ENCODE assay signal across 8 mouse cellular contexts in the genomic region with DNA sequence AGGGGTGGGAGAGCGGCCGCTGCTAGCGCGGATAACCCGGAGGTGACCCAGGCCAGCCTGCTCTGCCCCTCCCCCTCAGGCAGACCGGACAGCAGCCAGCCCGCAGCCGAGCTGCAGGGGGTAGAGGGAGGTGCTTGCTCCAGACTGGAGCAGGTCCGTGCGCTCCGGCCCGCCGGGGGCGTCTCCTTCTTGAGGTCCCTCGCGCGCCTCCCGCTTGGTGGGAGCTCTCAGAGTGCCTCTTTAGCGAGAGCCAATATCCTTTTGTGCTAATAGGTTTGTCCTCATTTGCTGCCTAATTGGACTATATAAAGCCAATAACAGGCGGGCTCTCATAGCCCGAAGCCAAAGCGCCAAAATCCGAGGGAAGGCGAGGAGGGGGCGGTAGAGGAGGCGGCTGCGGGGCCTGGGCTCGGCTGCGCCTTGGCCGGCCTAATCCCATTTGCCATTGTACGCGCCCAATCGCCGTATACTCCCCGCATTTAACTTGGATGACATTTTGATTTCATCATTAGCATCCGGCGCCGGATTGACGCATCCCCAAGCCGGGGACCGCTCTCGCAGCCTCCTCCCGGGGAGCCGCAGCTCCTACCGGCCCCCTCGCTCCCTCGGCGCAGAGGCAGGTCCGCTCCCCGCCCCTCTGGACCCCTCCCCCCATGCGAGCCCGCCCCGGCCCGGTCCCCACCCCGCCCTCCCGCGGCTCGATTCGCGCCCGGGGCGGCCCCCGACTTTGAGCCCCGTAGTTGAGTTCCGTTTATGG. TPM values are rescaled to one million over a fixed set of nuclear protein-coding genes. Genes with fewer than 3 reads are reported as not detected.
A peak's percentile ranks its signal among the peaks of the same experiment; 100 is the strongest.
DNase-seq lines count a peak whose midpoint lies in the region; ATAC-seq and TF ChIP-seq lines count a peak whose summit lies in the region.

Hmx3 (plus strand) TSS at position 753 of the 757 bp plus-strand sequence.

- peak within 1 kb of the TSS; percentile 69 for H3K4me2 ChIP-seq in heart, embryonic 14.5 days (ENCODE audit: low read length)
- peak within 1 kb of the TSS; percentile 53 for H3K4me2 ChIP-seq in liver, embryonic 13.5 days
- H3K4me2 ChIP-seq in stomach, embryonic 15.5 days: peak within 1 kb of the TSS; percentile 69

- TF ChIP-seq CTCF in E14TG2a.4 (conservative IDR thresholded peaks at IDR 0.05; ENCODE audit: low read length): no peak

- H3K9ac ChIP-seq in heart, embryonic 14.5 days (ENCODE audit: low read length): no peak within 1 kb of the TSS
- H3K9ac ChIP-seq in liver, embryonic 13.5 days: no peak within 1 kb of the TSS
- H3K9ac ChIP-seq in stomach, embryonic 15.5 days: no peak within 1 kb of the TSS

- H3K36me3 ChIP-seq in E14TG2a.4 (ENCODE audit: insufficient read depth, low read length): no peaks in the 10 kb centered on the region
- no peaks in the 10 kb centered on the region for H3K36me3 ChIP-seq in heart, embryonic 14.5 days (ENCODE audit: control insufficient read depth, insufficient read depth, low read length)
- no peaks in the 10 kb centered on the region for H3K36me3 ChIP-seq in liver, embryonic 13.5 days
- H3K36me3 ChIP-seq in stomach, embryonic 15.5 days: no peaks in the 10 kb centered on the region

- peak within 1 kb of the TSS; percentile 81 for H3K4me3 ChIP-seq in E14TG2a.4 (replicated peaks; ENCODE audit: low read length)
- peak within 1 kb of the TSS; percentile 25 to 39 for H3K4me3 ChIP-seq in heart, embryonic 14.5 days (ENCODE audit: control insufficient read depth in 1 of 2, insufficient read depth in 1 of 2, low read depth in 1 of 2, low read length in 2 of 2)
- peak within 1 kb of the TSS; percentile 37 for H3K4me3 ChIP-seq in liver, embryonic 13.5 days (replicated peaks)
- peak within 1 kb of the TSS; percentile 38 for H3K4me3 ChIP-seq in stomach, embryonic 15.5 days (replicated peaks)

- H3K4me1 ChIP-seq in E14TG2a.4 (replicated peaks; ENCODE audit: low read depth, low read length): peaks cover 30% of the 10 kb centered on the region
- peaks cover 6 to 25% of the 10 kb centered on the region in 2 experiments; a peak in 3 of 4 replicates for H3K4me1 ChIP-seq in heart, embryonic 14.5 days (ENCODE audit: control insufficient read depth in 2 of 2, insufficient read depth in 2 of 2, low read length in 2 of 2)
- H3K4me1 ChIP-seq in liver, embryonic 13.5 days (replicated peaks): peaks cover 18% of the 10 kb centered on the region
- H3K4me1 ChIP-seq in stomach, embryonic 15.5 days: peaks cover 24% of the 10 kb centered on the region

- peak; percentile 86 for DNase-seq in R1 (ENCODE audit: low read depth, low spot score)
- DNase-seq in liver, embryonic 13.5 days: no peak
- no peak for DNase-seq in layer of hippocampus, adult 18-20 months (ENCODE audit: low spot score in 2 of 2)
- no peak for DNase-seq in frontal cortex, adult 2 months (ENCODE audit: extremely low spot score in 1 of 2, low spot score in 1 of 2)
- no peak for DNase-seq in cerebellum, adult 11 months

- under 1% methylated on average over 55 of the region's 65 CpGs for WGBS in heart, embryonic 14.5 days
- WGBS in liver, embryonic 13.5 days (ENCODE audit: insufficient replicate concordance): under 1% methylated on average over 64 of the region's 65 CpGs
- 1% methylated on average over 65 of the region's 65 CpGs for WGBS in stomach, embryonic 15.5 days

- ATAC-seq in heart, embryonic 14.5 days (ENCODE audit: insufficient number of reproducible peaks, insufficient read depth, low FRiP score, low read depth): no peak
- ATAC-seq in liver, embryonic 13.5 days (ENCODE audit: low read depth): no peak
- ATAC-seq in stomach, embryonic 15.5 days (ENCODE audit: insufficient read depth, low FRiP score, low read depth): no peak

- no peak within 1 kb of the TSS for H3K27ac ChIP-seq in heart, embryonic 14.5 days (replicated peaks in 1 of 2; ENCODE audit: control insufficient read depth in 1 of 2, insufficient read depth in 1 of 2, low read depth in 2 of 2, low read length in 2 of 2)
- no peak within 1 kb of the TSS for H3K27ac ChIP-seq in liver, embryonic 13.5 days
- no peak within 1 kb of the TSS for H3K27ac ChIP-seq in stomach, embryonic 15.5 days

- no peaks in the 10 kb centered on the region for H3K9me3 ChIP-seq in E14TG2a.4 (ENCODE audit: low read length)
- no peaks in the 10 kb centered on the region for H3K9me3 ChIP-seq in heart, embryonic 14.5 days (ENCODE audit: control insufficient read depth, low read length)
- H3K9me3 ChIP-seq in liver, embryonic 13.5 days (replicated peaks): no peaks in the 10 kb centered on the region
- H3K9me3 ChIP-seq in stomach, embryonic 15.5 days: no peaks in the 10 kb centered on the region

- peaks cover 90% of the 10 kb centered on the region for H3K27me3 ChIP-seq in E14TG2a.4 (ENCODE audit: insufficient read depth, low read length)
- peaks cover 96% of the 10 kb centered on the region for H3K27me3 ChIP-seq in heart, embryonic 14.5 days (ENCODE audit: control insufficient read depth, insufficient read depth, low read length)
- H3K27me3 ChIP-seq in liver, embryonic 13.5 days: peaks cover 100% of the 10 kb centered on the region
- H3K27me3 ChIP-seq in stomach, embryonic 15.5 days (replicated peaks): peaks cover 94% of the 10 kb centered on the region

RNA-seq across cellular contexts. Expression of gene Hmx3, which starts in this region (rescaled TPM):
- polyA plus RNA-seq in heart, embryonic 14.5 days (2014; fragmentation: Nextera tagmentation; extraction: Ambion mirVana): 0.14 TPM in 1 of 2 replicates, not detected in the other
- polyA plus RNA-seq in liver, embryonic 13.5 days (2015; fragmentation: Nextera tagmentation; extraction: Ambion mirVana): not detected in 2 replicates
- polyA plus RNA-seq in stomach, embryonic 15.5 days (2015; fragmentation: Nextera tagmentation; extraction: Ambion mirVana): 1.6 and 2.0 TPM in 2 replicates
- total RNA-seq in layer of hippocampus, adult 18-20 months (2021): not detected
- polyA plus RNA-seq in frontal cortex, adult 2 months (2012; rRNA removed): not detected in 2 replicates
